Mouse (Mus musculus) spleen, adult 2 months (tissue): ENCODE data around the gene Hnrnpul1. TPM values are rescaled to one million over a fixed set of nuclear protein-coding genes. Genes with fewer than 3 reads are reported as not detected.

Experiments
- DNase-seq, 2 experiments: peaks; one replicate each; pipeline versions ENCODE4 v3.0.0 to v3.0.0-alpha.2; 2012 to 2021; ENCODE audit warnings: low spot score in 2 of 2, low read depth in 1 of 2
- H3K27ac ChIP-seq: fragments of 200-500 bp; 2 replicates; pipeline ENCODE4 v1.5.1; 2012; ENCODE audit warnings: low read length, inconsistent platforms; ENCODE audit not compliant: insufficient read depth
- H3K27me3 ChIP-seq: fragments of 200-500 bp; 2 replicates; pipeline ENCODE4 v1.6.1; 2012; ENCODE audit warnings: mild to moderate bottlenecking, moderate library complexity, low read length, inconsistent platforms; ENCODE audit not compliant: control insufficient read depth, insufficient read depth
- H3K36me3 ChIP-seq: fragments of 200-500 bp; 2 replicates; pipeline ENCODE4 v1.6.1; 2012; ENCODE audit warnings: mild to moderate bottlenecking, low read length, inconsistent platforms; ENCODE audit not compliant: control insufficient read depth, insufficient read depth
- H3K4me1 ChIP-seq: fragments of 200-500 bp; 2 replicates; pipeline ENCODE4 v1.6.1; 2011; ENCODE audit warnings: inconsistent platforms; ENCODE audit not compliant: control insufficient read depth, insufficient read depth, insufficient read length
- H3K4me3 ChIP-seq: fragments of 200-500 bp; 2 replicates; pipeline ENCODE4 v1.5.1; 2011; ENCODE audit warnings: mild to moderate bottlenecking, inconsistent platforms; ENCODE audit not compliant: insufficient read depth, insufficient read length; ENCODE audit errors: extremely low read depth
- CTCF ChIP-seq: fragments of 200-500 bp; IDR thresholded peaks from 2 replicates; pipeline ENCODE4 v1.5.1; 2011; ENCODE audit warnings: mild to moderate bottlenecking, inconsistent platforms; ENCODE audit not compliant: insufficient read depth, insufficient read length, insufficient replicate concordance; ENCODE audit errors: extremely low read depth
- POLR2A ChIP-seq: fragments of 200-500 bp; IDR thresholded peaks from 2 replicates; pipeline ENCODE4 v1.6.1; 2011; ENCODE audit warnings: low read depth, low read length, inconsistent platforms
- WGBS: fragments of 180-500 bp; shearing (Covaris S2); methylation state at CpG from one replicate; pipeline ENCODE4 v1.1.7; 2018; 5-methylcytosine and 5-hydroxymethylcytosine counted together
- polyA plus RNA-seq: library from polyadenylated mRNA; depleted of rRNA; stranded (reverse); fragments of >200 nt; gene quantifications from 2 replicates; pipeline ENCODE4 v1.2.3, GENCODE M21; 2012; rRNA removed

Gene Hnrnpul1
- polyA plus RNA-seq, 1 experiment, result 49.6 TPM

- H3K27ac ChIP-seq, result no peak overlapping the region
- 87% methylated on average over 15 of the region's 15 CpGs for WGBS
- no peak for DNase-seq
- no peaks in the 10 kb centered on the region for H3K36me3 ChIP-seq
- peaks cover 8% of the 10 kb centered on the region; the same call in 1 of the 2 replicates for H3K4me1 ChIP-seq
- TF ChIP-seq CTCF (no peak), POLR2A (no peak)
- no peak overlapping the region for H3K4me3 ChIP-seq
- H3K27me3 ChIP-seq, result peaks cover 2% of the 10 kb centered on the region; the same call in 1 of the 2 replicates
These were observed 78.3 kb downstream of the Hnrnpul1 start for GRCm38 (mm10) chr7:25676085-25676781.

GRCm38 (mm10) chr7:25675405-25675804 lies 79.2 kb downstream of the Hnrnpul1 start:
- no peak overlapping the region for H3K4me3 ChIP-seq
- no peak overlapping the region for H3K27ac ChIP-seq
- WGBS, result 74% methylated on average over 6 of the region's 6 CpGs
- H3K4me1 ChIP-seq, result peaks cover 8% of the 10 kb centered on the region; the same call in 1 of the 2 replicates
- TF ChIP-seq POLR2A, result no peak
- TF ChIP-seq CTCF, result no peak
- no peak for DNase-seq
- H3K27me3 ChIP-seq, result peaks cover 2% of the 10 kb centered on the region; the same call in 1 of the 2 replicates
- H3K36me3 ChIP-seq, result no peaks in the 10 kb centered on the region

- TF ChIP-seq POLR2A (no peak), CTCF (no peak)
- no peaks in the 10 kb centered on the region for H3K36me3 ChIP-seq
- WGBS, result 2% methylated on average over 29 of the region's 29 CpGs
- no peak within 1 kb of the TSS for H3K27ac ChIP-seq
- peaks cover 2% of the 10 kb centered on the region; the same call in 1 of the 2 replicates for H3K27me3 ChIP-seq
- peak within 1 kb of the TSS; percentile 17; the same call in 1 of the 2 replicates for H3K4me3 ChIP-seq
- DNase-seq, result no peak
- H3K4me1 ChIP-seq, result peaks cover 8% of the 10 kb centered on the region; the same call in 1 of the 2 replicates
These were observed 79.7 kb downstream of the Hnrnpul1 start, which contains the start of gene Tmem91 for GRCm38 (mm10) chr7:25674719-25675300. Gene Tmem91, minus strand, starts transcription at chr7:25675166.

GRCm38 (mm10) chr7:25674297-25674696 lies 80.3 kb downstream of the Hnrnpul1 start:
- H3K4me3 ChIP-seq, result peak overlapping the region; percentile 17; the same call in 1 of the 2 replicates
- no peak overlapping the region for H3K27ac ChIP-seq
- H3K36me3 ChIP-seq, result no peaks in the 10 kb centered on the region
- 0 out of 2 replicates have a peak, but pooled peaks cover 8% of the 10 kb centered on the region for H3K4me1 ChIP-seq
- TF ChIP-seq POLR2A (no peak), CTCF (no peak)
- DNase-seq, result no peak
- WGBS, result 13% methylated on average over 9 of the region's 9 CpGs
- peaks cover 2% of the 10 kb centered on the region; the same call in 1 of the 2 replicates for H3K27me3 ChIP-seq

GRCm38 (mm10) chr7:25672442-25672841 lies 82.1 kb downstream of the Hnrnpul1 start:
- Histone ChIP-seq H3K36me3 (peaks cover 11% of the 10 kb centered on the region), H3K4me3 (no peak overlapping the region), H3K4me1 (0 out of 2 replicates have a peak, but pooled peaks cover 8% of the 10 kb centered on the region), H3K27ac (no peak overlapping the region), H3K27me3 (peaks cover 2% of the 10 kb centered on the region; the same call in 1 of the 2 replicates)
- no peak for DNase-seq
- TF ChIP-seq POLR2A (no peak), CTCF (no peak)
- 64% methylated on average over 4 of the region's 4 CpGs for WGBS

GRCm38 (mm10) chr7:25671686-25672085 lies 82.9 kb downstream of the Hnrnpul1 start:
- Histone ChIP-seq H3K4me1 (0 out of 2 replicates have a peak, but pooled peaks cover 8% of the 10 kb centered on the region), H3K36me3 (peaks cover 15% of the 10 kb centered on the region), H3K27me3 (peaks cover 2% of the 10 kb centered on the region; the same call in 1 of the 2 replicates), H3K4me3 (no peak overlapping the region), H3K27ac (no peak overlapping the region)
- TF ChIP-seq POLR2A, result no peak
- no peak for TF ChIP-seq CTCF
- 74% methylated on average over 2 of the region's 2 CpGs for WGBS
- DNase-seq, result no peak

Other genes starting within 250 kb of the Hnrnpul1 start
- gene Ceacam2, start 214.9 kb downstream of the Hnrnpul1 start, polyA plus RNA-seq, result 0.45 and 0.67 TPM in 2 replicates
- not detected in 2 replicates for gene Erich4, start 138.9 kb downstream of the Hnrnpul1 start, polyA plus RNA-seq
- 74.7 and 91.3 TPM in 2 replicates for gene Dmac2, start 135.3 kb downstream of the Hnrnpul1 start, polyA plus RNA-seq
- gene B3gnt8, start 128.1 kb downstream of the Hnrnpul1 start, polyA plus RNA-seq, result 54.8 and 71.5 TPM in 2 replicates
- 81.4 and 108 TPM in 2 replicates for gene Bckdha, start 95.8 kb downstream of the Hnrnpul1 start, polyA plus RNA-seq
- gene Exosc5, start 95.6 kb downstream of the Hnrnpul1 start, polyA plus RNA-seq, result 79.5 and 111 TPM in 2 replicates
- gene Tmem91, start 79.6 kb downstream of the Hnrnpul1 start, polyA plus RNA-seq, result 0.35 and 0.61 TPM in 2 replicates
- 72.0 and 108 TPM in 2 replicates for gene B9d2, start 74.0 kb downstream of the Hnrnpul1 start, polyA plus RNA-seq
- gene Tgfb1, start 67.8 kb downstream of the Hnrnpul1 start, polyA plus RNA-seq, result 152 and 179 TPM in 2 replicates
- 81.5 and 93.6 TPM in 2 replicates for gene Ccdc97, start 35.7 kb downstream of the Hnrnpul1 start, polyA plus RNA-seq
- 106 and 129 TPM in 2 replicates for gene Axl, start 33.9 kb upstream of the Hnrnpul1 start, polyA plus RNA-seq
- 2.9 and 3.5 TPM in 2 replicates for gene Cyp2s1, start 62.2 kb upstream of the Hnrnpul1 start, polyA plus RNA-seq
- gene Cyp2b10, start 142.9 kb upstream of the Hnrnpul1 start, polyA plus RNA-seq, result 0.06 and 0.08 TPM in 2 replicates